Mouse (Mus musculus) forebrain, embryonic 15.5 days (tissue): ENCODE measurements around the gene Eif3g. TPM values are rescaled to one million over a fixed set of nuclear protein-coding genes. Genes with fewer than 3 reads are reported as not detected.

Experiments
- ATAC-seq: fragments of 200-750 bp; cut with Nextera tagmentation; replicated peaks from 2 replicates; pipeline ENCODE4 v1.8.0; 2017; ENCODE audit warnings: mild to moderate bottlenecking, moderate TSS enrichment, moderate library complexity
- H3K27ac ChIP-seq: fragments of 300-500 bp; sonication (generic); replicated peaks from 2 replicates; pipeline ENCODE4 v1.5.1; 2015; ENCODE audit warnings: mild to moderate bottlenecking, inconsistent platforms
- H3K27me3 ChIP-seq: fragments of 300-500 bp; sonication (generic); 2 replicates; pipeline ENCODE4 v1.6.1; 2015; ENCODE audit warnings: inconsistent platforms
- H3K36me3 ChIP-seq: fragments of 300-500 bp; sonication (generic); 2 replicates; pipeline ENCODE4 v1.6.1; 2015; ENCODE audit warnings: mild to moderate bottlenecking, inconsistent platforms
- H3K4me1 ChIP-seq: fragments of 300-500 bp; sonication (generic); 2 replicates; pipeline ENCODE4 v1.6.1; 2015; ENCODE audit warnings: inconsistent platforms
- H3K4me2 ChIP-seq: fragments of 300-500 bp; sonication (generic); replicated peaks from 2 replicates; pipeline ENCODE4 v1.6.1; 2015; ENCODE audit warnings: mild to moderate bottlenecking, inconsistent platforms
- H3K4me3 ChIP-seq: fragments of 300-500 bp; sonication (generic); 2 replicates; pipeline ENCODE4 v1.5.1; 2015; ENCODE audit warnings: mild to moderate bottlenecking, inconsistent platforms
- H3K9ac ChIP-seq: fragments of 300-500 bp; sonication (generic); replicated peaks from 2 replicates; pipeline ENCODE4 v1.6.1; 2015; ENCODE audit warnings: mild to moderate bottlenecking, inconsistent platforms
- H3K9me3 ChIP-seq: fragments of 300-500 bp; sonication (generic); 2 replicates; pipeline ENCODE4 v1.6.1; 2016; ENCODE audit warnings: inconsistent platforms
- WGBS: fragments of 180-500 bp; shearing (Covaris S2); methylation state at CpG from one replicate; pipeline ENCODE4 v1.1.7; 2015; ENCODE audit warnings: mixed read lengths; 5-methylcytosine and 5-hydroxymethylcytosine counted together
- polyA plus RNA-seq: library from polyadenylated mRNA; unstranded; fragments of >200 nt; fragmentation: Nextera tagmentation; extraction: Ambion mirVana; gene quantifications from 2 replicates; pipeline ENCODE4 v1.2.1, GENCODE M21; 2015

The Eif3g gene
- polyA plus RNA-seq, 1 experiment from 2014 or later: 267 TPM

DNA sequence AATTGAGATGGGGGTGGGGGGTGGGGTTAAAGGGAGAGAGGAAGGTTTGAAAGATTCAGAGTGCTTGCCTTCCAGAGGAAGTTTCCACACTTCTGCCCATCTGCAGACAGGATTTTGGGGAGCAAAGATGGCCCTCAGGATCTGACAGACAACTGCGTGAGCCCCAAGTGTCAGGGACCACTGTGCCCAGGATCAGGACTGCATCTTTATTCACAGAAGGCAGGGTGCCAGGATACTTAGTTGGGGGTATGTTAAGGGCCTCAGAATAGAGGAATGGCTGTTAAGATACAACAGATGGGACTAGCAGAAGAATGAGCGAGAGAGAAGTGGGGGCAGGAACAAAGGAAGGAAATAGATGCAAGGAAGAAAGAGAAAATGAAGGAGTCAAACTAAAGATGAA is 11.9 kb downstream of the Eif3g start:
- no peak overlapping the region for H3K27ac ChIP-seq
- WGBS: 94% methylated on average over 2 of the region's 2 CpGs
- H3K4me1 ChIP-seq: peaks cover 14% of the 10 kb centered on the region
- H3K36me3 ChIP-seq: peaks cover 23% of the 10 kb centered on the region
- no peaks in the 10 kb centered on the region for H3K9me3 ChIP-seq
- H3K27me3 ChIP-seq: no peaks in the 10 kb centered on the region
- H3K4me2 ChIP-seq: no peak overlapping the region
- ATAC-seq: no peak
- no peak overlapping the region for H3K9ac ChIP-seq
- H3K4me3 ChIP-seq: no peak overlapping the region

DNA sequence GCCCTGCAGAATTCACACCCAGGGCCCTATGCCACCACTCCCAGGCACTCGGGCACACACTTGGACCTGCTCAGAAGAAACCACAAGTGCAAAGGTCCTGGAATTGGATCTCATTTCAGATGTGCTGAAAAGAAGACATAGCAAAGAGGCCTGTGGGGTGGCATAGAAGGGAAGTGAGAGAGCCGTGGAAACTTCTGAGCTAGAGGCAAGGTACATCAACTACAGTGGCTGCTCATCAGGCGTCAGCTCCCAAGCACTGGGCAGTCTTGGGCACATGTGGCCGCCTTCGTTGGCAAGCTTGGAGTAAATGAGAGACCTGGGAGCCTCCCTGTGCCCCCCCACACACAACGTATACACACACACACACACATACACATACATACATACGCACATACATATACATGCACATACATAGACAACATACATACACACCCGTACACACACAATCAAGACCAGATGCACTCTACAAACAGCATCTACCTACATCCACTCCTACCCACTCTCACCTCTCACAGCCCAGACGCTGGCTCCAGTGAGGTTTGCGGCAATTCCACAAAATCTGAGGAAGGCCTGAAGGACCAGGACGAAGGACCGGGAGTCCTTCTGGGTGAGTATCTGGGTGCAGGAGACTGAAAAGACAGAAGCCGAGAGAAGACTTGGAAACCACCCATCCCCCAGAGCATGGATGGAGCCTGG is 19.2 kb downstream of the Eif3g start, which contains the start of gene Angptl6:
Gene Angptl6 (minus strand): TSS at position 631 of the 696 bp plus-strand sequence.
- peak within 1 kb of the TSS; percentile 62 for H3K4me2 ChIP-seq
- H3K27ac ChIP-seq: peak within 1 kb of the TSS; percentile 94
- no peaks in the 10 kb centered on the region for H3K9me3 ChIP-seq
- WGBS: 92% methylated on average over 13 of the region's 13 CpGs
- H3K9ac ChIP-seq: peak within 1 kb of the TSS; percentile 72
- peak within 1 kb of the TSS; percentile 48 for H3K4me3 ChIP-seq
- peaks cover 14% of the 10 kb centered on the region for H3K4me1 ChIP-seq
- H3K27me3 ChIP-seq: no peaks in the 10 kb centered on the region
- no peaks in the 10 kb centered on the region for H3K36me3 ChIP-seq
- no peak for ATAC-seq

DNA sequence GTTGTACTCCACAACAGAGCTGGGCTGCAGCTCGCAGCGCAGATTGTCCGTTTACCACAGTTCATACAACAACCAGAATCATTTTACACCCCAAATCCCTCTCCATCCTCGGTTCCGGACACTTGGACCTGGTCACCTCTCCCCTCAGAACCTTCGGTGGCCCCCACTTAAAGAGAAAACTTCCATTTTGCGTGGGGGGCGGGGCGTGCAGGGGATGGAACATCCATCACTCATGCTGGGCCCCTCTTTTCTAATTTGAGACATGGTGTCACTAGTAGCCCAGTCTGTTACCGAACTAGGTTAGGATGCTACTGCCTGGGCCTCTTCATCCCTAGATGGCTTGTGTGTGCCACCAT is 19.7 kb downstream of the Eif3g start:
- Histone ChIP-seq H3K9me3 (no peaks in the 10 kb centered on the region), H3K9ac (peak overlapping the region; percentile 72), H3K4me3 (peak overlapping the region; percentile 48), H3K4me2 (peak overlapping the region; percentile 62), H3K27ac (peak overlapping the region; percentile 94), H3K27me3 (no peaks in the 10 kb centered on the region), H3K4me1 (peaks cover 14% of the 10 kb centered on the region), H3K36me3 (no peaks in the 10 kb centered on the region)
- peak; percentile 9; the same call in 1 of the 2 replicates for ATAC-seq
- 22% methylated on average over 10 of the region's 10 CpGs for WGBS

DNA sequence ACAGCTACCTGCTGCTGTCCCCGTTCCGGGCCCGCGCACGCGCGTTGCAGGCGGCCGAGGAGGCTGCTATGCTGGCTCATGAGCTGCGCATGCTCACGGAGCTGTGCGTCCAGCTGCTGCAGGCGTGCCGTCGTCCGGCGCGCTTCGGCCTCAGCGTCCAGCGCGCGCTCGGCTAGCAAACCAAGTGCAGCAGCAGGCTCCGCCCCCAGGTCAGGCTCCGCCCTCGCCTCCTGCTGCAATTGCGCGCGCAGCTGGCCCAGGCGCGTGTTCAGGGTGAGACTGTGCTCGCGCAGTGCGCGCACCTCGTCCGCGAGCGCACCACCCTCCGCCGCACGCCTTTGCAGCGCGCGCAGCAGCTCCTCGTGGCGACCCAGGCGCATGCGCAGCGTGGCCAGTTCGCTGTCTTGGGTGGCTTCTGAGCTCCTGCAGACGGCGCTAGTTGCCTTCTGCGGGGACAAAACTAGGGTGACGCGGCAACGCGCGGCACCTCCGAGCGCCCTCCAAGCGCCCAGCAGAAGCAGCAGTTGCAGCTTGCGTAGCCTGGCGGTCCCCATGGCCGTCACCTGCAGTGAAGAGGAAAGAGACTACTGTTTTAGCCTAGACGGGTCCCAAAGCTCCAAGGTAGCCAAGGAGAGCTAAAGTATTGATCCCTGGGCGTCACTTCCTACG is 20.2 kb downstream of the Eif3g start:
- peak overlapping the region; percentile 94 for H3K27ac ChIP-seq
- no peaks in the 10 kb centered on the region for H3K27me3 ChIP-seq
- under 1% methylated on average over 69 of the region's 69 CpGs for WGBS
- peak; percentile 95 for ATAC-seq
- H3K4me3 ChIP-seq: peak overlapping the region; percentile 48
- peak overlapping the region; percentile 62 for H3K4me2 ChIP-seq
- peak overlapping the region; percentile 72 for H3K9ac ChIP-seq
- no peaks in the 10 kb centered on the region for H3K9me3 ChIP-seq
- no peaks in the 10 kb centered on the region for H3K36me3 ChIP-seq
- H3K4me1 ChIP-seq: peaks cover 14% of the 10 kb centered on the region

DNA sequence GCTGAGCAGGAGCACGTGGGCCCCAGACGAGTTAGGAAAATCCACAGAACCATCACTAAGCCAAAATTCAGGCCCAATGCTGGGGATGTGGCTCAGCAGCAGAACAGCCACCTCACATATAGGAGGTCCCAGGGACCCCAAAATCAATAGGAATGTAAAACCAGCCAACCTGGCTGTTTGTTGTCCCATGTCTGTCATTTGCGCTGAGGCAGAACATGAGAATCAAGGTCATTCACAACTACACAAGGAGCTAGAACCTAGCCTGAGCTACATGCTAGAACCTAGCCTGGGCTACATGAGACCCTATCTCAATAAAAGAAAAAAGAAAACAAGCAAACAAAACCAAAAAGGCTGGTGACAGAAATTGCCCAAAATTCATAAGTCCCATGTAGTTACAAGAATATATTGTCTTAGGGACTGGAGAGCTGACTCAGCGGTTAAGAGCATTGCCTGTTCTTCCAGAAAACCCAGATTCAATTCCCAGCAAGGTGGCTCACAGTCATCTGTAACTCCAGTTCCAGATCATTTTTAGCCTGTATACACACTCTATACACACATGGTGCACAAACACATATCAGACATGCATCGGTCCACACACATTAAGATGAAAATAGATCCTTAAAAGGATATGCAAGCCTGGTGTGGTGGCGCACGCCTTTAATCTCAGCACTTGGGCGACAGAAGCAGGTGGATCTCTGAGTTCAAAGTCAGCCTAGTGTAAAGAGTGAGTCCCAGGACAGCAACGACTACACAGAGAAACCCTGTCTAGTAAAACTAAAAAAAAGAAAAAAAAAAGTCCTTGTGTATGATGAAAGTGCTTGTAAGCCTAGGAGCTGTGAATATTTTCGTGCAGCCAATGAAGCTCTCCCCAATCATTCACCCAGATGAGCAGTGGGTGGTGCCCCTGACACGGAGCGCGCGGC is 21.0 kb downstream of the Eif3g start:
- Histone ChIP-seq H3K4me3 (peak overlapping the region; percentile 48), H3K9me3 (no peaks in the 10 kb centered on the region), H3K36me3 (no peaks in the 10 kb centered on the region), H3K27me3 (no peaks in the 10 kb centered on the region), H3K27ac (peak overlapping the region; percentile 94), H3K4me2 (peak overlapping the region; percentile 62), H3K4me1 (peaks cover 14% of the 10 kb centered on the region), H3K9ac (peak overlapping the region; percentile 22)
- 34% methylated on average over 14 of the region's 14 CpGs for WGBS
- no peak for ATAC-seq

DNA sequence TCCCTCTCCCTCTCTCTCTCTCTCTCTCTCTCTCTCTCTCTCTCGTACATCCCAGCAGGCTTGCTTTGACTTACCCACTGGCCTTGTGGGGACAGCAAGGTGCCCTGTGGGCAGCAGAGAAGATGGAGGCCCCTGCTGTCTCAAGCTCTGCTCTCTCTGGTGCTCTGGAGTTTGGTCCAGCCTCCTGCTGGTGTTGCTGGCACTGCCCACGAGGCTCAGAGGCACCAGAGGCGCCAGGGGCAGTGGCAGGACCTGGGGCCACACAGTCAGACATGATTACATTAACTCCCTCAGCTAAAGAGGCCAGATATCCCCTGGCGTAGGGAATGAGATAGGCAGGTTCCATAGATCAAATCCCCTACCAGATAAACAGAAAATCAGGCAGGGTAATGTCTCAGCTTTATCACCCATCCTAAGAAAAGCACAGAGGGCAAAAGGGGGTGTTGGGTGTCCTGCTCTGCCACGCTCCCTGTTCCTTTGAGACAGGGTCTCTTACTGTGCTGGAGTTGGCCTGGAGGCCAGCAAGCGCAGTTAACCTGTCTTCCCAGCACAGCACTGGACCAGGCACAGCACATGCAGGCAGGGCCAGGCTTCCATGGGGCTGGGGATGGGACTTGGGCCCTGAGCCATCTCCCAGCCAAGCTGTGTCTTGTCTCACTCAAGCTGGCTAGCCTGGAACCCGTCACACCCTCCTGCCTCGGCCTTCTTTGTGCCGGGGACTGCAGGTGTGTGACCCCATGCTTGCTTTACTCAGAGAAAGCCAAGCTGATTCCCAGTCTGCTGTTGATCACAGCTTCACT is 21.9 kb downstream of the Eif3g start:
- Histone ChIP-seq H3K4me3 (no peak overlapping the region), H3K4me1 (peaks cover 14% of the 10 kb centered on the region), H3K4me2 (no peak overlapping the region), H3K9ac (no peak overlapping the region), H3K36me3 (no peaks in the 10 kb centered on the region), H3K27me3 (no peaks in the 10 kb centered on the region), H3K27ac (no peak overlapping the region), H3K9me3 (no peaks in the 10 kb centered on the region)
- ATAC-seq: no peak
- WGBS: 71% methylated on average over 8 of the region's 9 CpGs

DNA sequence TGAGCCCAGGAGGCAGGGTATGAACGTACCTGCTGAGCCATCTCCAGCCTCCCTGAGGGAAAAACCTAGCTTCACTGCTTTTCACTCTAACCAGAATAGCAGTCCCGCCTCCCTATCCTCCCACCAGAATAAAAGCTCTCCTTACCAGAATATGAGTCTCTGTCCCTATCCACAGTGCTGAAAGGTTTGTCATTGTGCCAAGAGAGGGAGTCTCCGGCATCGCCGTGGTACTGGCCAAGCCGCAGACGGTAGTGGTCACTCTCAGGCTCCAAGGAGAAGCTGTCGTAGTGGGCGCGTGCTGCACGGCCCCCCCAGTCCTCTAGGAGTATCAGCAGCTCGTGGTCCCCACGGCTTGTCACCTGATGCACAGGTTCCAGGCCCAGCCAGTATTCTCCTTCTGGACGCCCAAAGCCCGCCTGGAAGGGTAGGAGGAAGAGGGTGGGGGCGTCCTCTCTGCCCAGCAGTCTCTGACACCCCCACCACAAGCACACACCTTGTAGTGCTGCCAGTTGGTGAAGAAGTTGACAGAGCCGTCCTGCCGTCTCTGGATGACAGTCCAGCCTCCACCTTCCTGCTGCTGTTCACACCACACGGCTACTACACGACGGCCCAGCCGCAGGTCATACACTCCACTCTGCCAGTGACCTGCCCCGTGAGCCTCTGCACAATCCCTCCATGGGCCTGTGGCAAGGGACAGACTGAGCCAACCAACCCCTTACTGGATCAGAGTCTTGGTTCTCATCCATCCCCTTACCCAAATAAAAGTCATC is 23.2 kb downstream of the Eif3g start:
- Histone ChIP-seq H3K4me2 (no peak overlapping the region), H3K27me3 (peaks cover 3% of the 10 kb centered on the region; the same call in 1 of the 2 replicates), H3K27ac (no peak overlapping the region), H3K4me3 (no peak overlapping the region), H3K36me3 (no peaks in the 10 kb centered on the region), H3K9ac (no peak overlapping the region), H3K4me1 (peaks cover 14% of the 10 kb centered on the region), H3K9me3 (no peaks in the 10 kb centered on the region)
- WGBS: 63% methylated on average over 23 of the region's 23 CpGs
- ATAC-seq: no peak

DNA sequence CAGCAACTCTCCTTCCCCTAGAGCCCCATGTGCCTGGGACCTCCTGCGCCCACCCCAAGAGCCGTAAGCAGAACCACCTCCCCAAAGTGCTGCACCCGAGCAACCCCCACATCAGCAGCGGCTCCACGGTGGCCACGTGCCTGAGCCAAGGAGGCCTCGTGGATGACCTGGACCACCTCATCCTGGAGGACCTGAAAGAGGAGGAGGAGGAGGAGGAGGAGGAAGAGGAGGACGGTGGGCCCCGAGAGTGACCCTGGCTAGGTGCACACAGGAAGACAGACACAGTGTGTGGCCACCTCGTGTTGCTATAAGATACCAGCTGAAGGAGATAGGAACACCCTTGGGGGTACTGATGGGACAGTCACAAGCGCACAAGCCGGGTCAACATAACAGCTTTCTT is 24.9 kb downstream of the Eif3g start:
- Histone ChIP-seq H3K9me3 (no peaks in the 10 kb centered on the region), H3K36me3 (no peaks in the 10 kb centered on the region), H3K9ac (no peak overlapping the region), H3K27ac (no peak overlapping the region), H3K27me3 (peaks cover 19% of the 10 kb centered on the region), H3K4me1 (peaks cover 12% of the 10 kb centered on the region), H3K4me2 (no peak overlapping the region), H3K4me3 (no peak overlapping the region)
- no peak for ATAC-seq
- 88% methylated on average over 12 of the region's 12 CpGs for WGBS

DNA sequence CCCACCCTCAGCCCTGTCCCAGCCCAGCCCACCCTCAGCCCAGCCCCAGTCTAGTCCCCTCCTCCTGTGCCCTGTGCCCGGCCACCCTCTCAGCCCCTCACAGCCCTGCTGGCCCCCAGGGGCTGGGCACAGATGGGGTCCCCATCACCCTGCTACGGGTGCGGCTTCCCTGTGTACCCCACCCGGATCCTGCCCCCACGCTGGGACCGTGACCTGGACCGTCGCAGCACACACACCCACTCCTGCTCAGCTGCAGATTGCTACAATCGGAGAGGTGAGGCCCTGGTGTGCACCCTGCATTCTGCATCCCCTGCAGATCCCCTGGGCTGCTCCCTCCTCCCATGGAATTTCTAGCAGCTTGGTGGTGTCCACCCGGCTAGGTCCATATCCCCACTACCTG is 25.4 kb downstream of the Eif3g start:
- Histone ChIP-seq H3K27me3 (peaks cover 24% of the 10 kb centered on the region), H3K9me3 (no peaks in the 10 kb centered on the region), H3K4me3 (no peak overlapping the region), H3K9ac (no peak overlapping the region), H3K36me3 (no peaks in the 10 kb centered on the region), H3K27ac (no peak overlapping the region), H3K4me1 (peaks cover 12% of the 10 kb centered on the region), H3K4me2 (no peak overlapping the region)
- WGBS: 89% methylated on average over 10 of the region's 10 CpGs
- ATAC-seq: no peak

DNA sequence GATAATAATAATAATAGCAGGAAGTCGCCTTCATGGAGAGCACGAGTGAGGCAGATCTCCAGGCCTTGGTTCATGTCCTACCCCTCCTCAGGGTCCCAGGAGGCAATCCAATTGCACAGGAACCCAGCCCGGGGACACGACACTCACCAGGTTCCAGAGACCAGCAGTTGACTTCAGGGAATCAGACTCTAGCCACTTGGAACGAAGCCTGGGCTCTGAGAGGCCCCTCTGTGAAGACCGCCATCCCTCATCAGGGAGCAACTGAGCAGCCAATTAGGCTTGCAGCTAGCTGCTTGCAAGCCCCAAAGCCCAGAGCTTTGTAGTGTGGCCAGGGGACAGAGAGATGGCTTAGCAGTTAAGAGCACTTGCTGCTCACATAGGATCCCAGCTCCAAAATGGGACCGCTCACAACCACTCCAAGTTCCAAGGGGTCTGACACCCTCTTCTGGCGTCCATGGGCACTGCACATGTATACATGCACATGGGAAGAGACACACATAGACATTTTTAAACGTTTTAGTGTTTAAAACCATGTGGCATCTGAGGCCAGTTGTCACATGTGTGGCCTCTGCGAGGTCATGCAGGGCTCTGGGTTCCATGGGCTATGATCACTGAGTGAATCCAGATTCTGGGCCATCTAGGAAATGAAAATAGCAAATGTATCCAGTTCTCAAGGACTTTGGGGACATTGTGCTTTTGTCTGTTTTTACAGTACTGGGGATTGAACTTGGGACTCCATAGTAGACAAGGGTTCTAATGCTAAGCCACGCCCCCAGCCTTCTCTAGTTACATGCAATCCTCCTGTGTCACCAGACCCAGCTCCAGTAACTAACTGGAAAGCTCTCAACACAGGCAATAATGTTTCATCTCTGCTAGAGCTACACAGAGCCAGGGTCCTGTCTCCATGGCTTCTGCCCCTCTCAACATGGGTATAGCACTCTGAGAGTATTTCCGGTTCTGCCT is 27.9 kb downstream of the Eif3g start:
- Histone ChIP-seq H3K27me3 (peaks cover 38% of the 10 kb centered on the region), H3K4me1 (peaks cover 4% of the 10 kb centered on the region; the same call in 1 of the 2 replicates), H3K4me3 (no peak overlapping the region), H3K9ac (no peak overlapping the region), H3K27ac (no peak overlapping the region), H3K36me3 (no peaks in the 10 kb centered on the region), H3K9me3 (no peaks in the 10 kb centered on the region), H3K4me2 (no peak overlapping the region)
- no peak for ATAC-seq
- WGBS: 77% methylated on average over 12 of the region's 12 CpGs
